Mouse (Mus musculus): ENCODE data around the gene Grm7. TPM values are rescaled to one million over a fixed set of nuclear protein-coding genes. Genes with fewer than 3 reads are reported as not detected.

The Grm7 gene
- total and polyA plus RNA-seq, 2 experiments from 2014 or later = 28.5 to 51.9 TPM

- H3K27me3 ChIP-seq (ENCODE audit: insufficient read depth, low read length) = no peaks in the 10 kb centered on the region
- no peak overlapping the region for H3K27ac ChIP-seq (ENCODE audit: low read depth, low read length)
- DNase-seq (ENCODE audit: low spot score) = no peak
- WGBS = 85% methylated on average over 5 of the region's 5 CpGs
- no peaks in the 10 kb centered on the region for H3K36me3 ChIP-seq (ENCODE audit: insufficient read depth, low read length)
- H3K9ac ChIP-seq (replicated peaks; ENCODE audit: low read length, poor library complexity, severe bottlenecking) = no peak overlapping the region
- no peak for TF ChIP-seq CTCF (IDR thresholded peaks at IDR 0.05)
- H3K4me3 ChIP-seq (ENCODE audit: low read depth, low read length) = no peak overlapping the region
- no peak for ATAC-seq (ENCODE audit: low FRiP score)
- no peaks in the 10 kb centered on the region for H3K4me1 ChIP-seq (ENCODE audit: insufficient read depth, low read length)
- H3K4me2 ChIP-seq (ENCODE audit: low read depth, low read length, poor library complexity, severe bottlenecking) = no peak overlapping the region
- no peaks in the 10 kb centered on the region for H3K9me3 ChIP-seq (ENCODE audit: low read length)
These were observed 854.2 kb downstream of the Grm7 start for GRCm38 (mm10) chr6:111499542-111499941.

GRCm38 (mm10) chr6:111510768-111511459, 865.5 kb downstream of the Grm7 start:
- no peak overlapping the region for H3K27ac ChIP-seq (ENCODE audit: low read depth, low read length)
- peak; percentile 14 for DNase-seq (ENCODE audit: low spot score)
- H3K27me3 ChIP-seq (ENCODE audit: insufficient read depth, low read length) = no peaks in the 10 kb centered on the region
- H3K9ac ChIP-seq (replicated peaks; ENCODE audit: low read length, poor library complexity, severe bottlenecking) = no peak overlapping the region
- no peak overlapping the region for H3K4me2 ChIP-seq (ENCODE audit: low read depth, low read length, poor library complexity, severe bottlenecking)
- no peaks in the 10 kb centered on the region for H3K36me3 ChIP-seq (ENCODE audit: insufficient read depth, low read length)
- no peak overlapping the region for H3K4me3 ChIP-seq (ENCODE audit: low read depth, low read length)
- H3K4me1 ChIP-seq (ENCODE audit: insufficient read depth, low read length) = peaks cover 4% of the 10 kb centered on the region; the same call in 1 of the 2 replicates
- no peak for ATAC-seq (ENCODE audit: low FRiP score)
- no peaks in the 10 kb centered on the region for H3K9me3 ChIP-seq (ENCODE audit: low read length)
- 63% methylated on average over 1 of the region's 1 CpGs for WGBS
- TF ChIP-seq CTCF (IDR thresholded peaks at IDR 0.05) = no peak

- ATAC-seq (ENCODE audit: low FRiP score) (no peak), DNase-seq (ENCODE audit: low spot score) (peak; percentile 43)
- Histone ChIP-seq H3K4me1 (ENCODE audit: insufficient read depth, low read length) (peaks cover 4% of the 10 kb centered on the region; the same call in 1 of the 2 replicates), H3K4me3 (ENCODE audit: low read depth, low read length) (no peak overlapping the region), H3K27me3 (ENCODE audit: insufficient read depth, low read length) (no peaks in the 10 kb centered on the region), H3K27ac (ENCODE audit: low read depth, low read length) (no peak overlapping the region), H3K9ac (replicated peaks; ENCODE audit: low read length, poor library complexity, severe bottlenecking) (no peak overlapping the region), H3K4me2 (ENCODE audit: low read depth, low read length, poor library complexity, severe bottlenecking) (no peak overlapping the region), H3K9me3 (ENCODE audit: low read length) (no peaks in the 10 kb centered on the region), H3K36me3 (ENCODE audit: insufficient read depth, low read length) (no peaks in the 10 kb centered on the region)
- 30% methylated on average over 2 of the region's 2 CpGs for WGBS
- no peak for TF ChIP-seq CTCF (IDR thresholded peaks at IDR 0.05)
These were observed 867.0 kb downstream of the Grm7 start for GRCm38 (mm10) chr6:111512359-111512758.

GRCm38 (mm10) chr6:111521229-111521628, 875.8 kb downstream of the Grm7 start:
- Histone ChIP-seq H3K9me3 (ENCODE audit: low read length) (no peaks in the 10 kb centered on the region), H3K36me3 (ENCODE audit: insufficient read depth, low read length) (no peaks in the 10 kb centered on the region), H3K27me3 (ENCODE audit: insufficient read depth, low read length) (no peaks in the 10 kb centered on the region), H3K4me3 (ENCODE audit: low read depth, low read length) (no peak overlapping the region), H3K4me1 (ENCODE audit: insufficient read depth, low read length) (no peaks in the 10 kb centered on the region), H3K27ac (ENCODE audit: low read depth, low read length) (no peak overlapping the region), H3K4me2 (ENCODE audit: low read depth, low read length, poor library complexity, severe bottlenecking) (no peak overlapping the region), H3K9ac (replicated peaks; ENCODE audit: low read length, poor library complexity, severe bottlenecking) (no peak overlapping the region)
- no peak for TF ChIP-seq CTCF (IDR thresholded peaks at IDR 0.05)
- no peak for ATAC-seq (ENCODE audit: low FRiP score)
- WGBS = 75% methylated on average over 1 of the region's 1 CpGs
- DNase-seq (ENCODE audit: low spot score) = no peak

GRCm38 (mm10) chr6:111522122-111522521, 876.7 kb downstream of the Grm7 start:
- Histone ChIP-seq H3K9ac (replicated peaks; ENCODE audit: low read length, poor library complexity, severe bottlenecking) (no peak overlapping the region), H3K4me3 (ENCODE audit: low read depth, low read length) (no peak overlapping the region), H3K4me2 (ENCODE audit: low read depth, low read length, poor library complexity, severe bottlenecking) (no peak overlapping the region), H3K36me3 (ENCODE audit: insufficient read depth, low read length) (no peaks in the 10 kb centered on the region), H3K9me3 (ENCODE audit: low read length) (no peaks in the 10 kb centered on the region), H3K4me1 (ENCODE audit: insufficient read depth, low read length) (no peaks in the 10 kb centered on the region), H3K27ac (ENCODE audit: low read depth, low read length) (no peak overlapping the region), H3K27me3 (ENCODE audit: insufficient read depth, low read length) (no peaks in the 10 kb centered on the region)
- ATAC-seq (ENCODE audit: low FRiP score) = no peak
- no peak for TF ChIP-seq CTCF (IDR thresholded peaks at IDR 0.05)
- no peak for DNase-seq (ENCODE audit: low spot score)

GRCm38 (mm10) chr6:111529985-111530384, 884.6 kb downstream of the Grm7 start:
- DNase-seq (ENCODE audit: low spot score) (peak; percentile 40), ATAC-seq (ENCODE audit: low FRiP score) (no peak)
- Histone ChIP-seq H3K4me3 (ENCODE audit: low read depth, low read length) (no peak overlapping the region), H3K36me3 (ENCODE audit: insufficient read depth, low read length) (no peaks in the 10 kb centered on the region), H3K27ac (ENCODE audit: low read depth, low read length) (no peak overlapping the region), H3K9ac (replicated peaks; ENCODE audit: low read length, poor library complexity, severe bottlenecking) (no peak overlapping the region), H3K4me1 (ENCODE audit: insufficient read depth, low read length) (no peaks in the 10 kb centered on the region), H3K27me3 (ENCODE audit: insufficient read depth, low read length) (no peaks in the 10 kb centered on the region), H3K4me2 (ENCODE audit: low read depth, low read length, poor library complexity, severe bottlenecking) (no peak overlapping the region), H3K9me3 (ENCODE audit: low read length) (no peaks in the 10 kb centered on the region)
- 63% methylated on average over 2 of the region's 2 CpGs for WGBS
- no peak for TF ChIP-seq CTCF (IDR thresholded peaks at IDR 0.05)
